Mouse (Mus musculus) cerebellum, adult 8-10 months (tissue): ENCODE results near the gene Gm21883.
"Not testable (repeated sequence)": the region's sequence is repeated elsewhere in the genome, so short reads cannot be mapped to it uniquely, and the experiment has no call there.

Experiments
- DNase-seq: peaks from one replicate; pipeline ENCODE4 v3.0.0; 2022

The Gm21883 gene

GRCm38 (mm10) chrX:31574183-31574582 lies at the start of gene Gm21883:
Gene Gm21883 (minus strand): TSS chrX:31574283.
- not testable (repeated sequence) for DNase-seq

GRCm38 (mm10) chrX:31618820-31619219 lies 44.7 kb upstream of the Gm21883 start, which contains the start of gene Spin2e:
Gene Spin2e (minus strand): TSS chrX:31618920.
- DNase-seq, result not testable (repeated sequence)
